Mouse (Mus musculus) bone marrow, adult 2 months (tissue): ENCODE measurements at regions not wholly inside any gene's neighbourhood (a gene's known extent, or its start where the extent isn't known, plus 50 kb on each side); places are given as distances from the start of the nearest gene placed in this dataset.

Experiments used
- CTCF ChIP-seq: fragments of 200-500 bp; IDR thresholded peaks from 2 replicates; pipeline ENCODE4 v1.5.1; 2011; ENCODE audit warnings: low read length, control low read depth; ENCODE audit not compliant: control insufficient read depth, insufficient read depth
- POLR2A ChIP-seq: fragments of 200-500 bp; IDR thresholded peaks from 2 replicates; pipeline ENCODE4 v1.6.1; 2011; ENCODE audit warnings: low read depth, mild to moderate bottlenecking, control low read depth, low read length, borderline replicate concordance; ENCODE audit not compliant: control insufficient read depth

- TF ChIP-seq POLR2A: no peak
- TF ChIP-seq CTCF: no peak
Measured at GRCm38 (mm10) chr5:4311599-4311998, 119.4 kb downstream of the Mterf1b start.
